Mouse (Mus musculus) E14TG2a.4 (cell line): ENCODE results near the gene Iqch.
"Not testable (repeated sequence)": the region's sequence is repeated elsewhere in the genome, so short reads cannot be mapped to it uniquely, and the experiment has no call there.

Source experiments
- H3K27me3 ChIP-seq: 2 replicates; pipeline ENCODE4 v1.6.1; 2014; ENCODE audit warnings: low read length, control low read depth; ENCODE audit not compliant: insufficient read depth
- H3K36me3 ChIP-seq: 2 replicates; pipeline ENCODE4 v1.6.1; 2014; ENCODE audit warnings: low read length, control low read depth; ENCODE audit not compliant: insufficient read depth
- H3K4me1 ChIP-seq: replicated peaks from 2 replicates; pipeline ENCODE4 v1.6.1; 2014; ENCODE audit warnings: low read depth, low read length, control low read depth
- H3K4me3 ChIP-seq: replicated peaks from 2 replicates; pipeline ENCODE4 v1.5.1; 2014; ENCODE audit warnings: mild to moderate bottlenecking, low read length
- H3K9me3 ChIP-seq: 2 replicates; pipeline ENCODE4 v1.6.1; 2014; ENCODE audit warnings: low read length, control low read depth
- CTCF ChIP-seq: conservative IDR thresholded peaks from 2 replicates; pipeline ENCODE4 v1.5.1; 2014; ENCODE audit warnings: low read length
- NANOG ChIP-seq: IDR thresholded peaks from 2 replicates; pipeline ENCODE4 v1.6.1; 2014; ENCODE audit warnings: borderline replicate concordance, low read length, mixed read lengths
- POU5F1 ChIP-seq: IDR thresholded peaks from 2 replicates; pipeline ENCODE4 v1.6.1; 2014; ENCODE audit warnings: low read length, borderline replicate concordance

Gene Iqch

DNA sequence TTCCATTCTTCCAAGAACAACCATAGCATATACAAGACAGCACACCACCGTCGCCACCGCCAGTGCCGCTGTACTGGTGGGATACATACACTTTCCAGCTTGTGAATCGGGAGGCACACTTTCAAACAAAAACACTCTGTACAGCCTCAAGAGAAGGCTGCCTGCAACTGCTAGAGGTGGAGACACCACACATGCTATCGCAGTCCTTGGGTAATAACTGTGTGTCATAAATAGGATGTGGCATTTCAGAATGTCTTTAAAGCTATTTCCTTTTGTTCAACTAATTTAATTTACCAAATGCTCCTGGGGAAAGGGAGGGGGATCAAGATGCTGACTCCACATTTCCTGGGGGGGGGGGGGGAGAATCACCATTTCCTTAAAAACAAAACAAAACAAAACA, 34.0 kb downstream of the Iqch start:
- no peaks in the 10 kb centered on the region for H3K9me3 ChIP-seq

GRCm38 (mm10) chr9:63563436-63563835, 38.9 kb downstream of the Iqch start:
- Histone ChIP-seq H3K36me3 (no peaks in the 10 kb centered on the region), H3K4me1 (no peaks in the 10 kb centered on the region), H3K4me3 (no peak overlapping the region), H3K9me3 (no peaks in the 10 kb centered on the region), H3K27me3 (no peaks in the 10 kb centered on the region)
- TF ChIP-seq CTCF, result no peak
- no peak for TF ChIP-seq NANOG
- no peak for TF ChIP-seq POU5F1

More for the DNA sequence above, 34.0 kb downstream of the Iqch start:
- H3K4me1 ChIP-seq, result no peaks in the 10 kb centered on the region
- TF ChIP-seq POU5F1, result no peak
- no peak for TF ChIP-seq NANOG
- no peak for TF ChIP-seq CTCF
- no peak overlapping the region for H3K4me3 ChIP-seq
- no peaks in the 10 kb centered on the region for H3K27me3 ChIP-seq
- no peaks in the 10 kb centered on the region for H3K36me3 ChIP-seq

GRCm38 (mm10) chr9:63561931-63562330, 40.4 kb downstream of the Iqch start:
- no peaks in the 10 kb centered on the region for H3K4me1 ChIP-seq
- no peak overlapping the region for H3K4me3 ChIP-seq
- no peaks in the 10 kb centered on the region for H3K27me3 ChIP-seq
- TF ChIP-seq CTCF (no peak), POU5F1 (no peak), NANOG (no peak)
- H3K9me3 ChIP-seq, result no peaks in the 10 kb centered on the region
- no peaks in the 10 kb centered on the region for H3K36me3 ChIP-seq

DNA sequence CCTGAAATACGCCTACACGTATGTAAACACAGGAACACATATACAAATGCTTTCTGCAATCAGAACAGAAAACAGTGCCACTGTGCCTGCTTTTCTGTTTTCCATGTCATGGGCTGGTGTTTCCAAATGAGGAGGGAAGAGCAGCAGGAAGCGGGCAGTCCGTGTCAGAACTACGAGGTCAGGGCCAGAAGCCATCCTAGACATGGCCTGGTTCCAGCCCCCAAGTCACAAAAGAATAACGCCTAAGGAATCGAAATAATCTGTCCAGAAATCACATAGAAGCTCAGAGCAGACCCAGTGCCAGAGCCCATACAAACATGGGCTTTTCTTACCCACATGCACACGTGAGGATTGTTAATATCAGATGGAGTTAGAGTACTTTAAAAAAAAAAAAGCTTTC, 45.4 kb downstream of the Iqch start:
- Histone ChIP-seq H3K27me3 (no peaks in the 10 kb centered on the region), H3K9me3 (no peaks in the 10 kb centered on the region), H3K4me3 (no peak overlapping the region), H3K36me3 (no peaks in the 10 kb centered on the region), H3K4me1 (no peaks in the 10 kb centered on the region)
- TF ChIP-seq NANOG (no peak), POU5F1 (no peak), CTCF (no peak)

DNA sequence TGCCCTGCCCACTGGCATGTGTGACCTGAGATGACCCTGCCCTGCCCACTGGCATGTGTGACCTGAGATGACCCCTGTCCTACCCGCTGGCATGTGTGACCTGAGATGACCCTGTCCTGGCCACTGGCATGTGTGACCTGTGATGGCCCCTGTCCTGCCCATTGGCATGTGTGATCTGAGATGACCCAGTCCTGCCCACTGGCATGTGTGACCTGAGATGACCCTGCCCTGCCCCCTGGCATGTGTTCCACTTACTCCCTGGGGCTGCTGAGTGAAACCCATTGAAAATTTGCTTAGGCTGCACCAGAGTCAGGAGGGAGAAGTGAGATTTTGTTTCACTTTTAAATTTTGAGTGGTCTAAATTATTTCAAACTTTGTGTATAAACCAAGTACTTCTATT, 46.0 kb downstream of the Iqch start:
- TF ChIP-seq CTCF (no peak), POU5F1 (no peak), NANOG (no peak)
- no peaks in the 10 kb centered on the region for H3K36me3 ChIP-seq

DNA sequence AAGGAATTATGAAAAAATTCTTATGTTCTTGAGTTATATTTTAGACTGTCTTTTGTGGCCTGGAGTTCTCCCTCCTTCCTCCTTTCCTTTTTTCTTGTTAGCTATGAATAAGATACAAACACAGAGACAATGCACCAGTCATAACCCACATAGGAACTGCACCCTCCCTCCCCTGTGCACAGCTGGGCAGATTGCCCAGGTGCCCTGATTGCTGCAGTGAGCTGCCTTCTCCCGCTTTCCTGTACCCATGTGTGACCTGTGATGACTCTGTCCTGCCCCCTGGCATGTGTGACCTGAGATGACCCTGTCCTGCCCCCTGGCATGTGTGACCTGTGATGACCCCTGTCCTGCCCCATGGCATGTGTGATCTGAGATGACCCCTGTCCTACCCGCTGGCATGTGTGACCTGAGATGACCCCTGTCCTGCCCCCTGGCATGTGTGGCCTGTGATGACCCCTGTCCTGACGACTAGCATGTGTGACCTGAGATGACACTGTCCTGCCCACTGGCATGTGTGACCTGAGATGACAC, 46.8 kb downstream of the Iqch start:
- H3K36me3 ChIP-seq, result no peaks in the 10 kb centered on the region
- no peaks in the 10 kb centered on the region for H3K27me3 ChIP-seq
- no peak for TF ChIP-seq CTCF
- no peak for TF ChIP-seq NANOG
- no peak for TF ChIP-seq POU5F1
- no peaks in the 10 kb centered on the region for H3K9me3 ChIP-seq
- H3K4me3 ChIP-seq, result no peak overlapping the region
- no peaks in the 10 kb centered on the region for H3K4me1 ChIP-seq

More for the DNA sequence above, 46.0 kb downstream of the Iqch start:
- Histone ChIP-seq H3K4me1 (no peaks in the 10 kb centered on the region), H3K9me3 (no peaks in the 10 kb centered on the region), H3K27me3 (no peaks in the 10 kb centered on the region), H3K4me3 (no peak overlapping the region)

DNA sequence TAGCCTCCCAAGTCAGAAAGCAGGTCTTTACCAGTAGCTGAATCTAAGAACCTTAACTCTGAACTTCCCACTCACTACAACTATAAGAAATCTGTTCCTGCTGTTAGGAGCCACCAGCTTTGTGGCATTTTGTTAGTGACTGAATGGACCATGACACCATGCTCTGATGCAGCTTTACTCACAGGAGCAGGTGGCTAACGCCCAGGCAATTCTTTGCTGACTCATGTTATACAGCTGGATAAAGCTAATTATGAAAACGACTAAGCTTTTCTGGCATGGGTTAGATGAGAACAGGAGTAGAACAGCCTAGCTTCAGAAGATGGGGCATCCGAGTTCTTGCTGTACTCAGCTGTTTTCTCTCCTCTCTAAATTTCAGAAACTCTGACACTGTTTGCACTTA, 48.7 kb downstream of the Iqch start:
- Histone ChIP-seq H3K27me3 (peaks cover 5% of the 10 kb centered on the region; the same call in 1 of the 2 replicates), H3K4me1 (no peaks in the 10 kb centered on the region)
- TF ChIP-seq NANOG (no peak), POU5F1 (no peak), CTCF (no peak)

GRCm38 (mm10) chr9:63550701-63551100, 51.6 kb downstream of the Iqch start:
- H3K4me1 ChIP-seq, H3K27me3 ChIP-seq, H3K36me3 ChIP-seq, H3K9me3 ChIP-seq, H3K4me3 ChIP-seq: not testable (repeated sequence)

More for the DNA sequence above, 48.7 kb downstream of the Iqch start:
- no peaks in the 10 kb centered on the region for H3K36me3 ChIP-seq
- no peak overlapping the region for H3K4me3 ChIP-seq
- H3K9me3 ChIP-seq, result no peaks in the 10 kb centered on the region

GRCm38 (mm10) chr9:63548966-63549365, 53.3 kb downstream of the Iqch start:
- H3K27me3 ChIP-seq, result peaks cover 5% of the 10 kb centered on the region; the same call in 1 of the 2 replicates
- H3K4me3 ChIP-seq, result no peak overlapping the region
- no peaks in the 10 kb centered on the region for H3K36me3 ChIP-seq
- TF ChIP-seq CTCF (no peak), POU5F1 (no peak), NANOG (no peak)
- no peaks in the 10 kb centered on the region for H3K4me1 ChIP-seq
- no peaks in the 10 kb centered on the region for H3K9me3 ChIP-seq
